Mouse (Mus musculus): Measurements from ENCODE around the gene Apol9b. TPM values are rescaled to one million over a fixed set of nuclear protein-coding genes. Genes with fewer than 3 reads are reported as not detected.
A peak's percentile ranks its signal among the peaks of the same experiment; 100 is the strongest.
"Not testable (repeated sequence)": the region's sequence is repeated elsewhere in the genome, so short reads cannot be mapped to it uniquely, and the experiment has no call there.

Gene Apol9b
- total RNA-seq, 2 experiments from 2014 or later: not detected

GRCm38 (mm10) chr15:77731605-77732004, 2.8 kb downstream of the Apol9b start:
- no peak for TF ChIP-seq CTCF (conservative IDR thresholded peaks at IDR 0.05)
- Histone ChIP-seq H3K4me3 (no peak overlapping the region), H3K27ac (no peak overlapping the region)
- no peak for DNase-seq (ENCODE audit: low spot score in 2 of 2)

GRCm38 (mm10) chr15:77732851-77733250, 4.0 kb downstream of the Apol9b start:
- not testable (repeated sequence) for H3K27ac ChIP-seq; DNase-seq (ENCODE audit: low spot score in 2 of 2); H3K4me3 ChIP-seq

GRCm38 (mm10) chr15:77733380-77733779, 4.5 kb downstream of the Apol9b start:
- H3K27ac ChIP-seq; DNase-seq (ENCODE audit: low spot score in 2 of 2); H3K4me3 ChIP-seq: not testable (repeated sequence)

GRCm38 (mm10) chr15:77733903-77734302, 5.1 kb downstream of the Apol9b start:
- not testable (repeated sequence) for H3K27ac ChIP-seq; DNase-seq (ENCODE audit: low spot score in 2 of 2); H3K4me3 ChIP-seq

- no peak for DNase-seq (ENCODE audit: low spot score in 2 of 2)
- peak; percentile 63 for TF ChIP-seq CTCF (conservative IDR thresholded peaks at IDR 0.05)
- Histone ChIP-seq H3K4me3 (no peak overlapping the region), H3K27ac (no peak overlapping the region)
These were observed 11.9 kb downstream of the Apol9b start for GRCm38 (mm10) chr15:77740511-77741297.

DNA sequence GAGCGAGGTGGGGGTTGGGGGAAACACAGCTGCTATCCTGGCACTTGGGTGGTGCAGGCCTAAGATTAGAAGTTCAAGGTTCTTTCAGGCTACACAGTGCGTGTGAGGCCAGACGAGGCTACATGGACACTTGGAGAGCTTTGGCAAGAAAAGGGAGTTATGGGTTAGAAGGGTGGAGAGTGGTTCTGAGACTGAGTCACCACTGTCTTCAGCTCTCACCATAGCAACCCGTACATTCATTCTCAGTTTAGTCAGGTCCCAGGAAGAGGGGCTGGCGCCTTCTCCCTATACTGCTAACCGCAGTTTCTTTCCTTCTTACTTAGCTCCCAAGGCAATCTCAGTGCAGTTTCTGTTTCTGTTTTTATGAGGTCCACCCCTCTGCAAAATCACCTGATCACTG, 12.7 kb downstream of the Apol9b start:
- H3K27ac ChIP-seq; DNase-seq (ENCODE audit: low spot score in 2 of 2); H3K4me3 ChIP-seq: not testable (repeated sequence)

DNA sequence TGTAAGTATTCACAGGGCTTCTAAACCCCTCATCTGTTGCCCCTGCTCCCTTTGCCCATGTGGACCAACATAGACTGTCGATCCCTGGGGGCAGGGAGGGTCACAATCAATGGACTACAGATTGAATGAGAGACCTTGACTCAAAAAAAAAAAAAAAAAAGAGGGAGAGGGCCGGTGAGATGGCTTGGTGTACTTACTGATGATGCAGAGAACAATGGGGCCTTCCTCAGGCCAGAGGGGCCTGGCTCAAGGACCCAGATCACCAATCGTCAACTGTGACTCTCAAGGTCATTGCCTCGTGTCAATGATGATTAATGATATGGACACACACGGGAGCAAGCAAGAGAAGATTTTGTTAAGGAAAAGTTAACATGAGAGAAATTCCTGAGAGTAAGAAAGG, 15.8 kb downstream of the Apol9b start:
- H3K27ac ChIP-seq: no peak overlapping the region
- no peak overlapping the region for H3K4me3 ChIP-seq
- no peak for TF ChIP-seq CTCF (conservative IDR thresholded peaks at IDR 0.05)
- no peak for DNase-seq (ENCODE audit: low spot score in 2 of 2)

DNA sequence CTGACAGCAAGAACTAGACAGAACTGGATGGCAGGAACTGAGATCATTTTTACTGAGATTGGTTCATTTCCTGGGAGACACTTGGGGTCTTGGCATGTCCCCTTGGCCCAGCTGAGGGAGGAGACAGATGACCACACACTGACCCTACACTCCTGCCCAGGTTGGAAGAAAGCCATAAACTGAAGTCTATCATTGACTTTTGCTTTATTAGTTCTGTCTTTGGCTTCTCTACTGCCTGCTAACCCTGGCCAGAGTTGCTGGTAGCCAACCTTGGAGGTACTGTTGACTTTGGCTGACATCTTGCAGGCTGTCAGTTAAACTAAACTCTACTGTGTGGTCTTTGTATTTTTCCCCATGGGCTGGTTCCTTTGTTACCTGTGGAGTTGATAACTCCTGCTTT, 16.2 kb downstream of the Apol9b start:
- Histone ChIP-seq H3K27ac (no peak overlapping the region), H3K4me3 (no peak overlapping the region)
- DNase-seq (ENCODE audit: low spot score in 2 of 2): no peak
- no peak for TF ChIP-seq CTCF (conservative IDR thresholded peaks at IDR 0.05)

DNA sequence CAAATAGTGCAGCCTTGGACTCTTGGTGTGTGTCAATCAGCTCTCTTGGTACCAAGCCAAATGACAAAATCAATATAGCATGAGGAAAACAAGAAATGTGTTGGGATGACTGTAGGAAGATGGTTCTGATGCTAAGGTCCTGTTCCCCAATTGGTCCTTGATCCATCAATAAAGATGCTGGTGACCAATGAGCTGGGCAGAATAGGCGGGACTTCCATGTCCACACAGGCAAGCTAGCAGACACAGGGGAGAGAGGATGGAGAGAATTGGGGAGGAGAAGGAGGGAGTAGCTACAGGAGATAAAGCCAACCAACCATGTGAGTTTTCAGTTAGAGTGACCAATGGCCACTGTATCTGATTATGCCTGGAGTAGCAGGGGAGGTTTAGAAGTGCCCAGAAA, 17.5 kb downstream of the Apol9b start:
- Histone ChIP-seq H3K4me3 (no peak overlapping the region), H3K27ac (no peak overlapping the region)
- no peak for DNase-seq (ENCODE audit: low spot score in 2 of 2)
- no peak for TF ChIP-seq CTCF (conservative IDR thresholded peaks at IDR 0.05)

DNA sequence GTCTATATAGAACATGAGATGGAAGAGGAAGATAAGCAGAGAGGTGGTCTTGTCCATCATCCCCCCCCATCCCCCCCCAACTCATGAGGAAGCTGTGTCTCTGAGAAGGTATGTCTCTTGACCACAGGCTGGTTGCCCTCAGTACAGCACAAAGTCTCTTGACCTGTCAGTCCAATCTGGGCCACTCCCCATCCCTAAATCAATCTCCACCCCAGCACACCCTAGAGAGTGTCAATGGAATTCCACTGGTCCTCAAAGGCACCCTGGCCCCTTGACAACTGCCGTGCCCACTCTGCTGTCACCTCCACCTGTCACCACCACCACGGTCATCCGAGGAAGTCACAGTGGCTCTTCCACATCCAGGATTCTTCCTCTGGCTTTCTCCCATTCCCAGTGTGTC, 19.6 kb downstream of the Apol9b start:
- Histone ChIP-seq H3K27ac (no peak overlapping the region), H3K4me3 (no peak overlapping the region)
- no peak for DNase-seq (ENCODE audit: low spot score in 2 of 2)
- TF ChIP-seq CTCF (conservative IDR thresholded peaks at IDR 0.05): no peak

- Histone ChIP-seq H3K27ac (no peak overlapping the region), H3K4me3 (no peak overlapping the region)
- no peak for DNase-seq (ENCODE audit: low spot score in 2 of 2)
- TF ChIP-seq CTCF (conservative IDR thresholded peaks at IDR 0.05): no peak
These were observed 20.9 kb downstream of the Apol9b start for GRCm38 (mm10) chr15:77749717-77750116.

- TF ChIP-seq CTCF (conservative IDR thresholded peaks at IDR 0.05): peak; percentile 80
- DNase-seq (ENCODE audit: low spot score in 2 of 2): no peak
- H3K4me3 ChIP-seq: no peak overlapping the region
- no peak overlapping the region for H3K27ac ChIP-seq
These were observed 21.6 kb downstream of the Apol9b start for GRCm38 (mm10) chr15:77750461-77750860.

GRCm38 (mm10) chr15:77752443-77752842, 23.6 kb downstream of the Apol9b start:
- H3K4me3 ChIP-seq: no peak overlapping the region
- H3K27ac ChIP-seq: no peak overlapping the region
- DNase-seq (ENCODE audit: low spot score in 2 of 2): no peak
- TF ChIP-seq CTCF (conservative IDR thresholded peaks at IDR 0.05): no peak

DNA sequence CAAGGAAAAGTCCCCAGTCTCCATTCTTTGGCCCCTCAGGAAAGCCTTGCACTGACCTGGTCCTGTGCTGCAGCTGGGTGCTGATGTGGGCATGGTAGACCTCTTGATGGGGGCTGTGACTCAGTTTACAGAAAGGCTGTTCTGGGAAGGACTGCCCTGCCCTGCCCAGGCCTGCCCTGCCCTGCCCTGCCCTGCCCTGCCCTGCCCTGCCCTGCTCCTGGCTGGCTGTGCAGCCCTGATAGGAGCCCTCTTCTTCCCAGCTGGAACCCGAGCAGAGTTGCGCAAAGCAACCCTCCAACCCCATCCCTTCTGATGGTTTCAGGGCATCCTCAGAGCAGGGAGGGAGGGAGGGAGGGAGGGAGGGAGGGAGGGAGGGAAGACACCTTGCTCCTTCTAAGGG, 26.3 kb downstream of the Apol9b start:
- no peak for DNase-seq (ENCODE audit: low spot score in 2 of 2)
- no peak overlapping the region for H3K4me3 ChIP-seq

More for the DNA sequence above, 26.3 kb downstream of the Apol9b start:
- H3K27ac ChIP-seq: no peak overlapping the region
- TF ChIP-seq CTCF (conservative IDR thresholded peaks at IDR 0.05): no peak

All from layer of hippocampus, adult 2 months (tissue).